Mouse (Mus musculus): Measurements from ENCODE around the gene Umad1. TPM values are rescaled to one million over a fixed set of nuclear protein-coding genes. Genes with fewer than 3 reads are reported as not detected.

The Umad1 gene
- total RNA-seq (2014; fragmentation: Nextera tagmentation) = 17.0 and 18.7 TPM in 2 replicates
- 10.6 and 11.8 TPM in 2 replicates for total RNA-seq (2017)

DNA sequence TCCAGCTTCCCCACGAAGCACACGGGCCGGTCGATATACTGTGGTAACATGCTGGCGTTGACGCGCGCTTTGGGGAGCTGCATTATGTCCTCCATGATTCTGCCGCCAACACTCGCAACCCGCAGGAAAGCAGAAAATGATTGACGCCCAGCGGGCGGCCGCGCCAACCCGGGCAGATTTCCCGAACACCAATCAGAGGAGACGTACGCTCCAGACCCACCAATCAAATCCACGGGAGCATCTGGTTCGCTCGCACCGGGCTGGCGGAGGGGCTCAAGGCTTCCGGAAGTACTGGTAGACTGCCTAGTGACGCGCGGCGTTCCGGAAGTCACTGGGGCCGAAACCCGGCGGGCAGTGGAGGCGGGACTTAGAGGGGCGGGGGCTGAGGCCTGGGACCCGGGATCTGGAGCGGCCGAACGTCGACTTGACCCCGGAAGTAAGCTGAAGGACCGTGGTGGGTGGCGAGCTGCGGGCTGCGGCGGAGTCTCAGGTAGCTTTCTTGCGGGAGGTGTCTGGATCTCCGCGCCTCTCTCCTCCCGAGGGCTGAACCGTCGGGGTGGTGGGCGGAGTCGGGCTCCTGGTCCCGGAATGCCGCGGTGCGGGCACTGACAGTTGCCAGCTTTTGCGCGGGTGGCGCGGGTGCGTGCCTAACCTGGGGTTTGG is at the start of gene Umad1, which contains the start of the genes Rpa3 and Gm45062:
Gene Umad1, plus strand, starts transcription at position 285 of the 663 bp plus-strand sequence.
Gene Rpa3, minus strand, starts transcription at position 170 of the 663 bp plus-strand sequence.
Gene Gm45062, plus strand, starts transcription at position 447 of the 663 bp plus-strand sequence.
- peak; percentile 97 for ATAC-seq (replicated peaks; ENCODE audit: poor library complexity, severe bottlenecking)

DNA sequence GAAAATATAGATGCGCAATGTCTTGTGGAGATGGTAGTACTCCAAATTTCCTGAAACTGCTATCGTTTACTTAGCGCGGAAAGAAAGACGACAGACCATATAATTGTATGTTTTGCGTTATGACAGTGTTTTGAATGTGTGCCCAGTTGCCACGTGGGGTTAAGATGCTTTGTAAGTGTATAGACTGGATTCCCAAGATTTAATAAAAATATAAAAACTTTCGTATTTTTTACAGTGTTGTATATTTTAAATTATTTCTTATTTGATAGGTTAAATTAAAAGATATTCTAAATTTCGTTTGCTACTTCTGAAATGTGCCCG is 49.3 kb upstream of the Umad1 start:
- ATAC-seq (replicated peaks; ENCODE audit: poor library complexity, severe bottlenecking) = no peak

DNA sequence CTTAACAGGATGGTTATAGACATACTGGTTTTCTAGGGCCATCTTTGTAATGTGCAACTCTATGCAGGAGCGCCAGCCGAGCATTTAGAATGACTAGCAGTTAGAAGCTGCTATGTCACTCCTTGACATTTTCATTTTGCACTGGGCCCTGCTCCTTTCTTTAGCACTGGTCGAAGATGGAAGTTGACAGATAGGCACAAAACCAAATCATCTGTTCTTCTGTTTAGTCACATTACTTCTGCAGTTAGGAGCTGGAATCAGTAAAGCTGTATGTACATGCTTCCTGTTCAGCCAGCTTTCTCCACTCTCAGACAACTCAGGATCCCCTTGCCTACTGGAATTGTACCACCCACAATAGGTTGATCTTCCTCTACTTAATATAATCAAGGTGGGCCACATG is 48.4 kb upstream of the Umad1 start:
- ATAC-seq (replicated peaks; ENCODE audit: poor library complexity, severe bottlenecking) = no peak

DNA sequence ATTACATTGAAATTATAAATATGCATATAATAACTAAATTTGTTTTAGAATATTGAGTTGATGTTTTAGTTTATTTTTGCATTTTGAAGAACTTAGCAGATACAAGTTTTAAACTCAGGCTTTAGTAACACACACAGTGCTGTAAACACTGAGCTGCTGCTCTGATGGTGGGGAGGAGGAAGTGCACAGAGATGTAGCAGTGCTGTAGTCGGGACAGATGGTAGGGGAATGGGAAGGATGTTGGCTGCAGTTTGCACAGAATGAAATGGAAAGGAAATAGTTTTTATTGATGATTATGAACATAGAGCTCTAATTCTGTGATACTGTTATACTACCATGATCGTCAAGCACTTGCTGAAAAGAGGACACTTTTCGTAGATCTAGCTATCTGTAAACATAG is 32.1 kb upstream of the Umad1 start:
- ATAC-seq (replicated peaks; ENCODE audit: poor library complexity, severe bottlenecking) = no peak

DNA sequence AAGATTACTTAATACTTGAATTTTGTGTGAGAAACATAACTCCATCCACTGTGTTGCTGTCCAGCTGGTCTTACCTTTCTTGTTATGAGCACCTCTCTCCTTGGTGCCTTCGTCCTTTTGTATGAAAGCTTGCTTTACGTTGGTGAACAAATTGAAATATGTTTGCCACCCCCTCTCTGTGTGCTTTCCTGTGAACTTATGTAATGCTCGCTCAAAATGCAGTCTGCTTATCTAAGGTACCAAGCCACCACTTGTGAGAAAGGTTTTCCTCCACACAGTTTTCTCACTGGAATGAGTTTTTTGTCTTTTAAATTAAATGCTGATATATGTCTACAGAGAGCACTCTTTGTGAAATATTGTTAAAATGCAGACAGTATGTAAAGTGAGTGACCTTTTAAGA is 30.5 kb upstream of the Umad1 start:
- ATAC-seq (replicated peaks; ENCODE audit: poor library complexity, severe bottlenecking) = no peak

DNA sequence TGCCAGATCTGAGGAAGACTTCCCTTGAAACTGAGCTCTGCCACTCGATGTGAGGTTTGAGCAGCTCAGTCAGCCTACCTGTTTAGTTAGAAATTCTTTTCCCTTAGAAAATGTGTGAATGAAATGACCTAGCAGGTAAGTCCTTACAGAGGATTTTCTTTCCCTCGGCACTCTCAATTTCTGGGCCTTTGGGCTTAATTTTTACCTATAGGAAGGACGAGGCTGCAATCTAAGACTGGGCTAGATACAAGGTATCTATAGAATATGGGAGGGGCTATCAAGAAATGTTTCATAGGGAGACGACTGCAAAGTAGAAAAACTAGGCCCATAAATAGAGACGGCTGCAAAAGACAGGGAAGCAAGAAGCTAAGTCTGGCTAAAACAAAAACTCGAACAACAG is 772 bp upstream of the Umad1 start:
- ATAC-seq (replicated peaks; ENCODE audit: poor library complexity, severe bottlenecking) = no peak

DNA sequence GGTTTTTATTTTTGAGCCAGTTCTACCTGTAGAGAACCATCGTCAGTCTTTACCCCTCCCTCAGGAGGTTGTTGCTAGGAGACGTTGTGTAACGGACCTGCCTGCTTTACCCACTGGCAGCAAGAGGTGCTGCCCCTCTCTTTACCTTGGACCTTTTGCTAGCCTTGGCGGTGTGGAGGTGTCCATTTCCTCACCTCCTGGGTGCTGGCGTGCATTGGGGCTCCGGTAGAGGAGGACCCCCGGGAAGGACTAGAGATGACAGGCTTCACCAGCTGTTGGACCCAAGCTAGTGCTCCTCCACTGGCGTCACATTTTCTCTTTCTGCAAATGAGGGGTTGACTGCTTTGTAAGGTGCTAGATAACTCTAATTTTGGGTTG is 568 bp downstream of the Umad1 start:
- peak; percentile 23 for ATAC-seq (replicated peaks; ENCODE audit: poor library complexity, severe bottlenecking)

DNA sequence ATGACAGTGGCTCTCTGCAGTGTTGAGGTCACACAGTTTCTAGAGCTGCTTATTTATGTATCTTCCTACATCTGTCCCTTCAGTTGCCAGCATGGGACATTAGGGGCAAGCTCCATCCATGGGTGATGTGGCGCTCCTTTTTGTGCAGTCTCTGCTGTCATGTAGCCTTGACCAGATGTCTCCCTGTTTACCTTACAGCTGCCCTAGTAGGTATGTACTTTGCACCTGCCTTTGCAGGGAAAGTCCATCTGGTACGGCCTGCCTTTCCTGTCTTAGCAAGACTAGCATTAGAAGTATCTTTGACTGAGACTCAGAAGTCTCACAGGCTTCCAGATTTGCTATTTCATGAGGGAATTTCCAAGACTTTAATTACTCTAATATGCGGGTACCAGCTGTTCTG is 12.0 kb downstream of the Umad1 start:
- ATAC-seq (replicated peaks; ENCODE audit: poor library complexity, severe bottlenecking) = no peak

DNA sequence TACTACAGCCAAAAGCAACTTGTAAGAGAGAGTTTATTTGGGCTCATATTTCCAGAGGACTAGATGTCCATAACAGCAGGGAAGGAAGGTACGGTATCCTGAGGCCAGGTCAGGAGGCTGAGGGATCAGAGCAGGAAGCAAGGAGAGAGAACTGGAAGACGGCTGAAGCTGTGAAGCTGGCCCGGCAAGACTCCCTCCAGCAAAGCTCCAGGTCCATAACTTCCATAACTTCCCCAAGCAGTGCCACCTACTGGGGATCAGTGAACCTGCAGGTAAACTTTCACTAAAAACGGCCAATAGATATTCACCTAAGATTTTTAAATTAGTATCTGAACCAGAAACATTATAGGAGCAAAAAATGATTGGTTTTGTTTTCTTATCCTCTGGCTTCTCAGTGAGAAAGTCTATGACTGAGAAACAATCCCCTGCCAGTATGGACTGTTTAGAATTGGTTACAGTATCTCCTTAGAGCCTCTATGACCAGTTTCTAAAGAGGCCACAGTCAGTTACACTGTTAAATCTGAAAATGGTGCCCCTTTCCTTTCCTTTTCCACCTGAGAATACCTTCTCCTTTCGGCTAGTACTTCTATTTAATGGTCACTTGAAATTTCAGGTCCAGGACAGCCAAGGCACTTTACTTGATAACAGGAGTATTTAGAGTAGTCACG is 15.4 kb downstream of the Umad1 start:
- peak; percentile 94 for ATAC-seq (replicated peaks; ENCODE audit: poor library complexity, severe bottlenecking)

DNA sequence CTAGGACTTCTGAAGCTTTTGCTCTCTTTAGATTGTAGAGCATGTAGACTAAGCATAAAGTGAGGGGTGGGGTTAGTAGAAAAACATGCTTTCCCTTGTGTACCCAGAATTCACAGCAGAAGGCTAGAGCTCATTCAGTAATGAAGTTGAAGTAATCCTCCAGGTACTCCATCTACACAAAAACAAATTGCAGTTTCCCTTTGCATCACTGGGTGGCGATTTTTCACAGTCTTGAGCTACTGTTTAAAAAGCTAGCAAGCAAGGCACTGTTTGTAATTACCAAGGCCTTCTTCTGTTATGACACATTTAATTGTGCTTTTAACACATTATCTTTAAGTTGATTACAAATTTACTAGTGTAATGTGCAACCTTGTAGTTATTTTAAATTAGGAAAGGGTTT is 16.0 kb downstream of the Umad1 start:
- ATAC-seq (replicated peaks; ENCODE audit: poor library complexity, severe bottlenecking) = no peak

DNA sequence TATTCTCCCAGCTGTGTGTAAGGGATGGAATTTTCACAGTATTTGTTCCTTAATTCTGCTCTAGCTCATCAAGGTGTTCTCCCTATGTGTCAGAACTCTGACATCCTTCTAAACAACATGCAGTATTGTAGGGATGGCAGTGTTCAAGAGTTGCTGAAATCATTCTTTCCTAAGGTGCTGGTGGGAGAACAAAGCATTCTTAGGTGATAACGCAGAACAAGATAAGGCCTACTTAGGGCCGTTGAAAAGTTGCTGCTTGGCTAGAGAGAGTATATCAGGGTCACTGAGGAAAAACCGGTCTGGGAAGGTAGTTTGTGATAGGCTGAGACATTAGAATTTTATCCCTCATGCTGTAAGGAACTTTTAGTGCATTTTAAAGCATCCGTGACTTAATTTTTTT is 17.3 kb downstream of the Umad1 start:
- ATAC-seq (replicated peaks; ENCODE audit: poor library complexity, severe bottlenecking) = no peak

DNA sequence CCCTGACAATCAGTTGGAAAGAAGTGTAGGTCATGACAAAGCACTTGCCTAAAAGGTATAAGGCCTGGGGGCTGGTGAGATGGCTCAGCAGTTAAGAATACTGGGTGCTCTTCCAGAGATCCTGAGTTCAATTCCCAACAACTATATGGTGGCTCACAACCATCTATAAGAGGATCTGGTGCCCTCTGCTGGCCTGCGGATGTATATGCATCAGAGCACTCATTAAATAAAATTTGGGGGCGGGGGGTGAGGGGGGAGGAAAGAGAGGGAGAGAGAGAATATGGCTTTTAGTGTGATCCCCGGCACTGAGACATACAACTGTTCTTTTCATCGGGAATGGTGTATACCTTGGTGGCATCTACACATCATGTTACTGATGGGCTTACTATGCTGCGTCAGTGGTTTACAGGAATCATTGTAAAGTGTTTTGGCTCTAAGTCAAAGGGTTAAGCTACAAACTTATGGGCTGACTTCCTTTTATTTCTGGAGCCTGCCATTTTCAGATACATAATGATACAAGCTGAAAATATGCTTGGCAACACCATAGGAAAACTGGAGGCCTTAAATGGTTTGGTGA is 19.4 kb downstream of the Umad1 start:
- ATAC-seq (replicated peaks; ENCODE audit: poor library complexity, severe bottlenecking) = peak; percentile 72

DNA sequence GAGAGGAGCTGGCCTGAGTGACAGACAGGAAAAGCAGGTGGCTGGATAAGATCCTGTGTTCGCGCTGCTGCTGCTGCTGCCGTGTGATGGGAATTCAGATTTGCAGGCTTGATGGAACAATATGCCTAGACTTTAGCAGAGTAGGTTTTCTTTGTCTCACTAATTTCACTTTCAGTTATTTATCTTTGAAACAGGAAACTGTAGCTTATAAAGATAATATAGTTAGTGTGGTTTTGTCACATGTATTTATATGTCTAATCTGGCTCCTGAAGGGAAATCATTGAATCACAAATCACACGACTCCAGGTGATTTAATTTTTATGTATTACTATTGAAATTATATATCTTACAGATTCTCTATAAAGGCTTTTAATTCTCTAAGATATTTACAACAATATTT is 24.2 kb downstream of the Umad1 start:
- no peak for ATAC-seq (replicated peaks; ENCODE audit: poor library complexity, severe bottlenecking)

DNA sequence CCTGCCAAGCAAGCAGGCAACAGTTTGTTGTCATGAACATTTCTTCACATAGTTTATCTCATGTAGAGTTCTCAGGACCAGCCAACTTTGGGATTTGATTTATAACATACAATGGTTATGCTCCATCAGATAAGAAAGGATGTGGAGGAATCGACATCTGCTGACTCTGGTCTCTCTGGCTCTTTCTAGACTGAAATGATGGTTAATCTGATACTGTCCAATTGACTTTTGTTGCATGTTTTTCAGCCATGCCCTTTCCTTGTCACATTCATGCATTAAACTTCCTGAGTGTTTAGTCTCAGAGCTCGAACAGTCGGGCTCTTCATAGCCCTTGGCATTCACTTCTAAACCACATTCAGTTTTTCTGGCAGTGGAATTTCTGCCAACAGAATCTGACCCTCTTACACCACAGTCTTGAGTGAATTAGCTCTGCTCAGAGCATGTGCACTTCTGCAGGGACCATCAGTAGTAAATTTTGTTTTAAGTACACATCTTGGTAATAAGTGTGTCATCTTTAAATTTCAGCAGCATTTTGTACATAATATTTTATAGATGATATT is 26.4 kb downstream of the Umad1 start:
- ATAC-seq (replicated peaks; ENCODE audit: poor library complexity, severe bottlenecking) = no peak

DNA sequence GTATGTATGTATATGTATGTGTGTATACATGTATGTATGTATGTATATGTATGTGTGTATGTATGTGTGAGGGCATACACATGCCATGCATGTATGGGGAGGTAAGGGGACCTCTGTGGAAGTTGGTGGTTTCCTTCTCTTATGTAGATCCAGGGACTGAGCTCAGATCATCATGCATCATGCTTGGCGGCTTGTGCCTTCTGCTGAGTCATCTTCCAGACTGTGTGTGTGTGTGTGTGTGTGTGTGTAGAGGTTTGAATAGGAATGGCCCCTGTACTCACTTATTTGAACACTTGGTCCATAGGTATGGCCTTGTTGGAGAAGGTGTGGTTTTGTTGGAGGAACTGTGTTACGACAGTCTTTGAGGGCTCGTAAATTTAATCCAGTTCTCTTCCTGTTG is 27.1 kb downstream of the Umad1 start:
- ATAC-seq (replicated peaks; ENCODE audit: poor library complexity, severe bottlenecking) = peak; percentile 30; the same call in 1 of the 2 replicates

DNA sequence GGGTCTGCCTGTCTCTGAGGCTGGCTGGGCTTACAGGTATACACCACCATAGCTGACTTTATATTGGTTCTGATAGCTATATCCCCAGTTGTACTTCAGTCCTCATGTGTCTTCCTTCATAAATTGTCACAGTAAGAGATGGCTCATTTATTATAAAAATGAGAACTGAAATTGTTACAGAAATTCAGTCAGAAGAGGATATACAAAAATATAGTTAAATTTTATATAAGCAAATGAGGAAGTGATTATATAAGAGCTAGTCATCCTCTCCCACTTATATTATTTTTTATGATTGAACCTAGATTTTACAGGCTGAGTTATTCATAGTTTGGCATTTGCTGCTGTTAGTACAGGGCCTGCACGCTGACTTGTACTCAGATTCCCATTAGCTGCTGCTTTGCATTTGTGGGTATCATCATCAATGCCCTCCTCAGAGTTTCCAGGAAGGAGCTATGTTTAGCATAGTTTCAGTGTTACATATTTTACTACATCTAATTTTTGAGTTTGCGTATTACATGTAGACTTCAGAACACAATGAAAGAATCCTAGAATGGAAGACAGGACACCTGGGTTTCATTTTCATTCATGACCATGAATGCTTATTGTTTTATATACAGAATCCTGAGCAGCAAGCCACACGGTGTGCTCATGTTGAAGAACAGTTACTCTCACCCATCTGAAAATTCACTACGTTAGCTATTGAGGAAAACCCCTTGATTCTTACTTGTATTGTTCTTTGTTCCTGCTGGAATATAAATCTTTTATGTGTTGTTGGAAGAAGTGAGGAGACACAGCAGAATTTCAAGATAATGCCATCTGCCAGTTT is 29.9 kb downstream of the Umad1 start:
- ATAC-seq (replicated peaks; ENCODE audit: poor library complexity, severe bottlenecking) = peak; percentile 50

DNA sequence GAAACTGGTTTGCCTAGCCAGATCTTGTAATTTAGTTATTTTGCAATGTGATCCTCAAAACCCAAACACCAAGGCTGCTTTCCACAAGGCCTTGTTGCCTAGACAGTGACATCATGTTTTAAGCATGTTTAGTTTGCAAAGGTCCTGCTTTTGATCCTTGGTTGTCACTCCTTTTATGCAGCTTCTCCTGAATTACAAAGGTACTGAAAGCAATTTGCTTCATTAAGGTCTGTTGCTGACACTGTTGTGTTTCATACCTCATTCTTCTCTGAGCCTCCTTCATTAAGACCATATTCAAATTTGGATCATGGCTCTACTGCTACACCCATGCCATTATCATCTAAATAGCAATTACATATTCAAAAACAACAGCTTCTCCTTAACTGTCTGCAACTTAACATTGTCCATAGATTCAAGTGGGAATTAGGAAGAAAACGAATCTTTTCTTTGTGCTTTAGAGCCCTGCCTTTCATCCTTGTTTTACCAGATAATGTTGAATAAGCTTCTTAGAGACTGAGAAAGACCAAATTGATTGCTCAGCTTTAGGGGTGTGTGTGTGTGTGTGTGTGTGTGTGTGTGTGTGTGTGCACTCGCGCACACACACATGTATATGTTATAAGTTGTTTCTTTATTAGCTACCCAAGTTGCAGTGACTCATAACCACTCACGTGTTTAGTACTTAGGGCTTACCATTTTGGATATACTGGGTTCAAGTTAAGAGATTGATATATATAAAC is 35.1 kb downstream of the Umad1 start:
- no peak for ATAC-seq (replicated peaks; ENCODE audit: poor library complexity, severe bottlenecking)

DNA sequence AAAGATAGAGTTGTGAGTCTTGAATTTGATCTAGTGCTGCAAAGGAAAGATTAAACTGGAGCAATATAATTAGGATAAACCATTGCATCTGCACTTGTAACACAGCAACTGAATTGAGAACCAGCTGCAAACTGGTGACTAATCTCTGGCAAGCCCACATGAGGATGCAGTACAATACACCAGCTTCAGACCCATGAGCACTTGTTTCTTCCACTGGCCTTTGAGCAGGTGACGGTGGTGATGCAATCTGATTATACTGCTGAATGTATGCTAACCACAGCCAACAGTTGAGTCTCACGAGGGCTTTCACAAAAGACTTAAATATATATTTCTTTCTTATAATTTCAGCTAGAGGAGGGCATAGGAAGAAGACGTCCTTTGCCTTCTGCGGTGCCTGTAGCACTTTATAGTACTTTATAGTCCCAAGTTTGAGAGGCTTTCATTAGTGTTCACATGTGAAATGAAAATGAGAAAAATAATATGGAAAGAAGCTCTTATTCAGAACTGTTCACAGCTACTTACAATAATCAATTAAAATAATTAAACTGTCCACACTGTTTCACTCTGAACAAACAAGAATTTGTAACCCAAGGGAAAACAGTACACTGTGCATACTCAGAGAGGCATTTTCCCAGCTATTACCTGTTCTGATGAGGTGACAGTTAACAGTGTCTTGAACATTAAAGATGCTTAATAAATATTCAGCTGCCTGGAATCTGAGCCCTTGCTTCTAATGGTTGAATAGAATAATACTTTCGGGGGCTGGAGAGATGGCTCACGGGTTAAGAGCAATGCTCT is 40.2 kb downstream of the Umad1 start:
- ATAC-seq (replicated peaks; ENCODE audit: poor library complexity, severe bottlenecking) = peak; percentile 69

Data from granulocyte monocyte progenitor cell, adult 5-6 weeks (primary cell).